Mouse (Mus musculus) brown adipose tissue, adult 24 weeks (tissue): ENCODE results near the gene Otop2. TPM values are rescaled to one million over a fixed set of nuclear protein-coding genes. Genes with fewer than 3 reads are reported as not detected.

ENCODE experiments used
- polyA plus RNA-seq: library from polyadenylated mRNA; stranded (reverse); fragments of >200 nt; gene quantifications from 2 replicates; pipeline ENCODE4 v1.2.4, GENCODE M21; 2012; ENCODE audit not compliant: missing spikeins, insufficient read depth, insufficient read length

Gene Otop2
- polyA plus RNA-seq, 1 experiment: not detected

Other genes starting within 250 kb of the Otop2 start
- gene Cd300e, start 245.0 kb upstream of the Otop2 start, polyA plus RNA-seq: not detected in 2 replicates
- 0.79 and 1.2 TPM in 2 replicates for gene Rab37, start 215.7 kb upstream of the Otop2 start, polyA plus RNA-seq
- gene Cd300lf, start 173.2 kb upstream of the Otop2 start, polyA plus RNA-seq: 0.28 TPM in 1 of 2 replicates, not detected in the other
- gene Slc9a3r1, start 143.8 kb upstream of the Otop2 start, polyA plus RNA-seq: 5.3 and 5.9 TPM in 2 replicates
- 8.5 and 8.8 TPM in 2 replicates for gene Tmem104, start 119.7 kb upstream of the Otop2 start, polyA plus RNA-seq
- 20.9 and 29.3 TPM in 2 replicates for gene Nat9, start 119.3 kb upstream of the Otop2 start, polyA plus RNA-seq
- gene Grin2c, start 39.9 kb upstream of the Otop2 start, polyA plus RNA-seq: not detected in 2 replicates
- gene Fdxr, start 30.1 kb upstream of the Otop2 start, polyA plus RNA-seq: 10.9 and 12.7 TPM in 2 replicates
- 0.40 and 0.67 TPM in 2 replicates for gene Fads6, start 9.5 kb upstream of the Otop2 start, polyA plus RNA-seq
- gene Ush1g, start 14.9 kb downstream of the Otop2 start, polyA plus RNA-seq: not detected in 2 replicates
- not detected in 2 replicates for gene Otop3, start 27.6 kb downstream of the Otop2 start, polyA plus RNA-seq
- 0.83 and 2.7 TPM in 2 replicates for gene Hid1, start 60.6 kb downstream of the Otop2 start, polyA plus RNA-seq
- gene Cdr2l, start 74.8 kb downstream of the Otop2 start, polyA plus RNA-seq: 1.9 and 2.1 TPM in 2 replicates
- 129 and 138 TPM in 2 replicates for gene Mrpl58, start 96.6 kb downstream of the Otop2 start, polyA plus RNA-seq
- 2,910 and 3,016 TPM in 2 replicates for gene Atp5h, start 112.8 kb downstream of the Otop2 start, polyA plus RNA-seq
- gene Kctd2, start 113.0 kb downstream of the Otop2 start, polyA plus RNA-seq: 35.3 and 41.1 TPM in 2 replicates
- gene Trim80, start 133.4 kb downstream of the Otop2 start, polyA plus RNA-seq: 0.87 and 2.3 TPM in 2 replicates
- gene Slc16a5, start 155.3 kb downstream of the Otop2 start, polyA plus RNA-seq: not detected in 2 replicates
- 4.1 TPM in 2 replicates for gene Armc7, start 168.5 kb downstream of the Otop2 start, polyA plus RNA-seq
- 19.1 and 20.9 TPM in 2 replicates for gene Nt5c, start 184.7 kb downstream of the Otop2 start, polyA plus RNA-seq
- 21.2 and 21.5 TPM in 2 replicates for gene Jpt1, start 207.2 kb downstream of the Otop2 start, polyA plus RNA-seq
- 310 and 336 TPM in 2 replicates for gene Sumo2, start 229.1 kb downstream of the Otop2 start, polyA plus RNA-seq